Mouse (Mus musculus) myocyte (in vitro differentiated cells): ENCODE measurements at regions not wholly inside any gene's neighbourhood (a gene's known extent, or its start where the extent isn't known, plus 50 kb on each side); places are given as distances from the start of the nearest gene placed in this dataset.

Experiments used
- H3K27me3 ChIP-seq: one replicate; pipeline ENCODE4 v1.6.1; 2011; ENCODE audit not compliant: control insufficient read depth, insufficient read depth, insufficient read length
- H3K36me3 ChIP-seq: one replicate; pipeline ENCODE4 v1.6.1; 2011; ENCODE audit not compliant: control insufficient read depth, insufficient read depth
- H3K4me2 ChIP-seq: one replicate; pipeline ENCODE4 v1.6.1; 2011; ENCODE audit warnings: low read depth, control low read depth
- H3K4me3 ChIP-seq: one replicate; pipeline ENCODE4 v1.5.1; 2011; ENCODE audit warnings: mild to moderate bottlenecking, control low read depth, moderate library complexity
- H3K79me2 ChIP-seq: one replicate; pipeline ENCODE4 v1.6.1; 2011; ENCODE audit not compliant: control insufficient read depth, insufficient read depth
- H3ac ChIP-seq: one replicate; pipeline ENCODE4 v1.6.1; 2011; ENCODE audit not compliant: control insufficient read depth, insufficient read length
- CEBPB ChIP-seq: IDR thresholded peaks from 2 replicates; pipeline ENCODE4 v1.6.1; 2011; ENCODE audit warnings: mild to moderate bottlenecking, moderate library complexity; ENCODE audit not compliant: poor library complexity, insufficient read depth, severe bottlenecking
- E2F4 ChIP-seq: IDR thresholded peaks from one replicate; pipeline ENCODE4 v1.6.1; 2011; ENCODE audit warnings: mild to moderate bottlenecking, control low read depth, moderate library complexity; ENCODE audit not compliant: insufficient read depth
- MAX ChIP-seq: IDR thresholded peaks from one replicate; pipeline ENCODE4 v1.6.1; 2011; ENCODE audit warnings: low read depth, mild to moderate bottlenecking, control low read depth
- MYOD1 ChIP-seq, 3 experiments: IDR thresholded peaks; one replicate each; pipeline ENCODE4 v1.6.1; 2011; ENCODE audit warnings: control low read depth in 2 of 3, low read depth in 2 of 3, mild to moderate bottlenecking in 2 of 3, moderate library complexity in 1 of 3; ENCODE audit not compliant: insufficient read length in 2 of 3, control insufficient read depth in 1 of 3
- MYOG ChIP-seq, 3 experiments: IDR thresholded peaks; one replicate each; pipeline ENCODE4 v1.6.1; 2011; ENCODE audit warnings: control low read depth in 2 of 3, low read depth in 2 of 3, mild to moderate bottlenecking in 2 of 3; ENCODE audit not compliant: insufficient read length in 2 of 3, control insufficient read depth in 1 of 3, insufficient read depth in 1 of 3
- POLR2A ChIP-seq: IDR thresholded peaks from one replicate; pipeline ENCODE4 v1.6.1; 2011; ENCODE audit warnings: low read depth, mild to moderate bottlenecking, control low read depth, moderate library complexity; ENCODE audit not compliant: insufficient read length
- POLR2AphosphoS2 ChIP-seq: IDR thresholded peaks from one replicate; pipeline ENCODE4 v1.6.1; 2011; ENCODE audit warnings: low read depth, control low read depth; ENCODE audit not compliant: insufficient read length
- REST ChIP-seq: IDR thresholded peaks from one replicate; pipeline ENCODE4 v1.6.1; 2011; ENCODE audit warnings: mild to moderate bottlenecking, control low read depth, moderate library complexity; ENCODE audit not compliant: insufficient read depth, insufficient read length
- SRF ChIP-seq: IDR thresholded peaks from one replicate; pipeline ENCODE4 v1.6.1; 2011; ENCODE audit warnings: low read depth; ENCODE audit not compliant: control insufficient read depth, insufficient read length
- TCF12 ChIP-seq: IDR thresholded peaks from one replicate; pipeline ENCODE4 v1.6.1; 2011; ENCODE audit warnings: mild to moderate bottlenecking, control low read depth; ENCODE audit not compliant: poor library complexity, insufficient read depth, severe bottlenecking
- TCF3 ChIP-seq: IDR thresholded peaks from one replicate; pipeline ENCODE4 v1.6.1; 2011; ENCODE audit warnings: low read depth, control low read depth; ENCODE audit not compliant: insufficient read length
- USF1 ChIP-seq: IDR thresholded peaks from one replicate; pipeline ENCODE4 v1.6.1; 2011; ENCODE audit warnings: low read depth, mild to moderate bottlenecking, control low read depth, moderate library complexity

GRCm38 (mm10) chr1:137584696-137585095 is 590.8 kb downstream of the Ptprc start:
- H3ac ChIP-seq, result no peak overlapping the region
- H3K79me2 ChIP-seq, result no peaks in the 10 kb centered on the region
- H3K4me3 ChIP-seq, result no peak overlapping the region
- H3K36me3 ChIP-seq, result no peaks in the 10 kb centered on the region
- H3K4me2 ChIP-seq, result no peak overlapping the region
- TF ChIP-seq MYOG (IDR thresholded peaks at IDR 0.05; ENCODE audit: control insufficient read depth in 1 of 3, insufficient read depth in 1 of 3, insufficient read length in 2 of 3, low read depth in 2 of 3) (no peak), USF1 (no peak), E2F4 (no peak), CEBPB (no peak), TCF3 (no peak), MAX (no peak)
- no peaks in the 10 kb centered on the region for H3K27me3 ChIP-seq

GRCm38 (mm10) chr1:137584104-137584675 is 591.3 kb downstream of the Ptprc start:
- no peak overlapping the region for H3K4me3 ChIP-seq
- H3K27me3 ChIP-seq, result no peaks in the 10 kb centered on the region
- no peak overlapping the region for H3K4me2 ChIP-seq
- TF ChIP-seq TCF12 (no peak), TCF3 (no peak), E2F4 (no peak), MAX (no peak), USF1 (no peak), SRF (no peak), MYOD1 (IDR thresholded peaks at IDR 0.05; ENCODE audit: control insufficient read depth in 1 of 3, insufficient read length in 2 of 3, low read depth in 2 of 3) (no peak), MYOG (IDR thresholded peaks at IDR 0.05; ENCODE audit: control insufficient read depth in 1 of 3, insufficient read depth in 1 of 3, insufficient read length in 2 of 3, low read depth in 2 of 3) (no peak), REST (no peak), CEBPB (no peak)
- H3K79me2 ChIP-seq, result no peaks in the 10 kb centered on the region
- H3K36me3 ChIP-seq, result no peaks in the 10 kb centered on the region
- no peak overlapping the region for H3ac ChIP-seq

DNA sequence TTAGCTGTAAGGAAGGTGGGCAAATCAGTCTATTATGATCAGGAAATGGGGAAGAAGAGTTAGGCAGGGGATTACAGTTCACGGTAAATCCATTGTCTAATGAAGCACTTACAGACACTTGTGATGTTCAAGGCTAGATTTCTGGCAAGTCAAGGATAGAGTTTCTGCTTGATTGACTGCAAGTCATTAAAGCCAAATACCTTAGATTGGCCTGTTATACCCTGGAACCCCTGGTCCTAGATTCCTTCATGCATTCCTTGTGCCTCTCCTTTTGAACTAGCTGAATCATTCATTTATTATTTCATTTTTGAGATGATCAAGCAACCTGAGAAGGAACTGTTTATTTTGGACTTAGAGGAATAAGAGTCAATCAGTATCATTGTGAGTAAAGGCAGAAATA is 597.9 kb downstream of the Ptprc start:
- Histone ChIP-seq H3ac (no peak overlapping the region), H3K79me2 (no peaks in the 10 kb centered on the region), H3K4me3 (no peak overlapping the region), H3K27me3 (no peaks in the 10 kb centered on the region), H3K36me3 (no peaks in the 10 kb centered on the region), H3K4me2 (no peak overlapping the region)
- no peak for TF ChIP-seq MYOD1 (IDR thresholded peaks at IDR 0.05; ENCODE audit: control insufficient read depth in 1 of 3, insufficient read length in 2 of 3, low read depth in 2 of 3)
- no peak for TF ChIP-seq MYOG (IDR thresholded peaks at IDR 0.05; ENCODE audit: control insufficient read depth in 1 of 3, insufficient read depth in 1 of 3, insufficient read length in 2 of 3, low read depth in 2 of 3)
- TF ChIP-seq SRF, result no peak
- TF ChIP-seq E2F4, result no peak
- TF ChIP-seq USF1, result no peak
- TF ChIP-seq REST, result no peak
- TF ChIP-seq POLR2A, result no peak
- TF ChIP-seq TCF3, result no peak
- TF ChIP-seq POLR2AphosphoS2, result no peak
- TF ChIP-seq MAX, result no peak
- TF ChIP-seq CEBPB, result no peak
- TF ChIP-seq TCF12, result no peak

DNA sequence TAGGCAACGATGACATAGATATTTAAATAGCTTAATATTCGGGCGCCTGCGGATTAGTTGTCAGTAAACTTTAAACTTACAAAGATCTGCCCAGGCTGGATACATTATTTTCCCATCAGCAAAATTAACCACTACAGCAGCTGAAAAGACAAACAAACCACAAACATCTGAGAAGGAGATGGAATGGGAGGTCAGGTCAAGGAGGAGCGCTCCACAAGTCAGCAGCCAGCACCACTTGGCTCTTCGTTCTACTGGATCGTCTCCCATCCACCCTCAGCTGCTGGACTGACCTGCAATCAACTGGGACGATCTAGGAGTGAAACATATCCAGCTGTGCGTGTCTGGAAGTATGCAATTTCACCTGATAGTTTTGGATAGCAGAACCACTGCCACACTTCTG is 599.3 kb downstream of the Ptprc start:
- H3K4me3 ChIP-seq, result no peak overlapping the region
- TF ChIP-seq MYOD1 (IDR thresholded peaks at IDR 0.05; ENCODE audit: control insufficient read depth in 1 of 3, insufficient read length in 2 of 3, low read depth in 2 of 3) (peak; percentile 68 to 91 (median 84)), POLR2AphosphoS2 (no peak), POLR2A (no peak), TCF3 (no peak), MYOG (IDR thresholded peaks at IDR 0.05; ENCODE audit: control insufficient read depth in 1 of 3, insufficient read depth in 1 of 3, insufficient read length in 2 of 3, low read depth in 2 of 3) (peak; percentile 29 to 85 (median 79)), TCF12 (peak; percentile 55), USF1 (no peak)
- H3K27me3 ChIP-seq, result no peaks in the 10 kb centered on the region
- H3K79me2 ChIP-seq, result no peaks in the 10 kb centered on the region
- H3K4me2 ChIP-seq, result peak overlapping the region; percentile 49
- H3ac ChIP-seq, result no peak overlapping the region
- no peaks in the 10 kb centered on the region for H3K36me3 ChIP-seq

GRCm38 (mm10) chr1:137575380-137575779 is 600.1 kb downstream of the Ptprc start:
- no peaks in the 10 kb centered on the region for H3K79me2 ChIP-seq
- no peak for TF ChIP-seq REST
- TF ChIP-seq SRF, result no peak
- no peak for TF ChIP-seq TCF12
- TF ChIP-seq POLR2AphosphoS2, result no peak
- TF ChIP-seq MYOG (IDR thresholded peaks at IDR 0.05; ENCODE audit: control insufficient read depth in 1 of 3, insufficient read depth in 1 of 3, insufficient read length in 2 of 3, low read depth in 2 of 3), result no peak
- no peak for TF ChIP-seq TCF3
- TF ChIP-seq POLR2A, result no peak
- TF ChIP-seq MAX, result no peak
- TF ChIP-seq E2F4, result no peak
- no peak for TF ChIP-seq MYOD1 (IDR thresholded peaks at IDR 0.05; ENCODE audit: control insufficient read depth in 1 of 3, insufficient read length in 2 of 3, low read depth in 2 of 3)
- no peak for TF ChIP-seq USF1
- TF ChIP-seq CEBPB, result no peak
- H3K4me3 ChIP-seq, result no peak overlapping the region
- H3ac ChIP-seq, result no peak overlapping the region
- no peak overlapping the region for H3K4me2 ChIP-seq
- H3K27me3 ChIP-seq, result no peaks in the 10 kb centered on the region
- no peaks in the 10 kb centered on the region for H3K36me3 ChIP-seq
